9 mouse cellular contexts compared by ENCODE assay signal in the genomic region with DNA sequence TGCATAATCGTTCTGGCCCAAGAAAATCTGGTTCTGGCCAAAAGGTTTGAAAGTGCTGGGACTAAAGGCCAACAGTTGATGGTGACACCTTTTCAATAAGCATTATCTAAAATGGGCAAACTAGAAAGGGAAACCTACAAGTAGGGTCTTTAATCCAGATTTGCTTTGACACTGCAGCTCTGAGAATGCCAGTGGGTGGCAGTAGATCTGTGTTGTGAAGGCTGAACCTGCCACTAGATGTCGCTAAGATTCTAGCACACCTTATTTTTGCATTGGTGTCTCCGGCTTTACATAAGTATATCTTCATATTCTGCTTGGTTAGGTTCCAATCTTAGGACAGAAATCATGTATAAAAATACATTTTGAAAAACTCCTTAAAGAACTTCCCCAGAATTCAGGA. TPM values are rescaled to one million over a fixed set of nuclear protein-coding genes. Genes with fewer than 3 reads are reported as not detected.
A peak's percentile ranks its signal among the peaks of the same experiment; 100 is the strongest.
DNase-seq lines count a peak whose midpoint lies in the region; ATAC-seq lines count a peak whose summit lies in the region.
"Had no signal": no experiment of that assay in that cellular context is flagged by ENCODE, and none has a peak within 500 bp of the region (broad histone marks: within the 10 kb centered on the region; RNA-seq: fewer than 3 reads in every experiment).

No protein-coding gene starts in this region.

- DNase-seq in spleen, adult 18-20 months: peak; percentile 18 to 54
- DNase-seq in spleen, adult 12 weeks (ENCODE audit: low spot score): no peak
- DNase-seq in cerebellum, adult 8-10 months: peak; percentile 82
- DNase-seq in frontal cortex, postnatal 10 days (ENCODE audit: low spot score in 2 of 2): peak; percentile 44 to 69
- DNase-seq in intestine, embryonic 14.5 days (ENCODE audit: low spot score): peak; percentile 73
- peak; percentile 86 to 95 for DNase-seq in left cerebral cortex, postnatal 25 days (ENCODE audit: low spot score in 2 of 2)
- peak; percentile 64 to 73 for DNase-seq in spleen, postnatal 36 days (ENCODE audit: low spot score in 2 of 2)

- H3K27ac ChIP-seq in intestine, embryonic 14.5 days (ENCODE audit: low read depth): no peak overlapping the region
- H3K27ac ChIP-seq in midbrain, embryonic 15.5 days: no peak overlapping the region
- H3K27ac ChIP-seq: neural tube, embryonic 13.5 days had no signal

- H3K9me3 ChIP-seq in intestine, embryonic 14.5 days (ENCODE audit: control insufficient read depth, low read length): no peaks in the 10 kb centered on the region
- no peaks in the 10 kb centered on the region for H3K9me3 ChIP-seq in midbrain, embryonic 15.5 days
- H3K9me3 ChIP-seq: neural tube, embryonic 13.5 days had no signal

- peaks cover 22% of the 10 kb centered on the region for H3K36me3 ChIP-seq in intestine, embryonic 14.5 days (ENCODE audit: control insufficient read depth, insufficient read depth, low read length)
- H3K36me3 ChIP-seq in midbrain, embryonic 15.5 days (replicated peaks): no peaks in the 10 kb centered on the region

- no peak for ATAC-seq in intestine, embryonic 14.5 days (replicated peaks; ENCODE audit: low FRiP score, low TSS enrichment, low read depth)
- peak; percentile 65; the same call in 1 of the 2 replicates for ATAC-seq in midbrain, embryonic 15.5 days (replicated peaks)

- H3K27me3 ChIP-seq in intestine, embryonic 14.5 days (replicated peaks; ENCODE audit: control insufficient read depth, insufficient read depth, low read length): no peaks in the 10 kb centered on the region
- H3K27me3 ChIP-seq in midbrain, embryonic 15.5 days (replicated peaks): no peaks in the 10 kb centered on the region
- H3K27me3 ChIP-seq: neural tube, embryonic 13.5 days had no signal

- WGBS in intestine, embryonic 14.5 days: 32% methylated on average over 3 of the region's 3 CpGs
- WGBS in midbrain, embryonic 15.5 days: 37% methylated on average over 3 of the region's 3 CpGs

- H3K4me1 ChIP-seq in intestine, embryonic 14.5 days (replicated peaks; ENCODE audit: control insufficient read depth, insufficient read depth, low read length): 0 out of 2 replicates have a peak, but pooled peaks cover 5% of the 10 kb centered on the region
- no peaks in the 10 kb centered on the region for H3K4me1 ChIP-seq in midbrain, embryonic 15.5 days
- H3K4me1 ChIP-seq: neural tube, embryonic 13.5 days had no signal

- intact Hi-C loops in left cerebral cortex, postnatal 25 days (cut with DNase I): loop anchor here (2.0 to 5.0 kb wide), 2 partner anchors 211 to 232 kb away; no protein-coding TSS in a partner anchor

- no peak overlapping the region for H3K4me2 ChIP-seq in intestine, embryonic 14.5 days (ENCODE audit: low read length)
- H3K4me2 ChIP-seq in midbrain, embryonic 15.5 days: no peak overlapping the region
- H3K4me2 ChIP-seq: neural tube, embryonic 13.5 days had no signal

- H3K4me3 ChIP-seq in intestine, embryonic 14.5 days (ENCODE audit: low read depth, low read length): no peak overlapping the region
- no peak overlapping the region for H3K4me3 ChIP-seq in midbrain, embryonic 15.5 days
- H3K4me3 ChIP-seq: neural tube, embryonic 13.5 days had no signal

- no peak overlapping the region for H3K9ac ChIP-seq in intestine, embryonic 14.5 days (ENCODE audit: low read length)
- no peak overlapping the region for H3K9ac ChIP-seq in midbrain, embryonic 15.5 days
- H3K9ac ChIP-seq: neural tube, embryonic 13.5 days had no signal

RNA-seq across cellular contexts. Expression of a gene that starts 12.6 kb away (rescaled TPM):
- 306 and 313 TPM in 2 replicates for polyA plus RNA-seq in intestine, embryonic 14.5 days (2014; fragmentation: Nextera tagmentation; extraction: Ambion mirVana)
- total RNA-seq in left cerebral cortex, postnatal 25 days (2021): 100 to 1,000 TPM; 471 to 494 TPM
- polyA plus RNA-seq in midbrain, embryonic 15.5 days (2015; fragmentation: Nextera tagmentation; extraction: Ambion mirVana): 190 and 192 TPM in 2 replicates

RNA-seq across cellular contexts. Expression of a gene that starts 20.8 kb away (rescaled TPM):
- polyA plus RNA-seq in intestine, embryonic 14.5 days (2014; fragmentation: Nextera tagmentation; extraction: Ambion mirVana): 13.1 and 14.6 TPM in 2 replicates
- 100 to 1,000 TPM; 289 to 293 TPM for total RNA-seq in left cerebral cortex, postnatal 25 days (2021)
- polyA plus RNA-seq in midbrain, embryonic 15.5 days (2015; fragmentation: Nextera tagmentation; extraction: Ambion mirVana): 36.2 and 37.0 TPM in 2 replicates
